Mouse (Mus musculus) adrenal gland, adult 8-10 months (tissue): ENCODE measurements around the gene Laptm5. TPM values are rescaled to one million over a fixed set of nuclear protein-coding genes. Genes with fewer than 3 reads are reported as not detected.

ENCODE experiments used
- DNase-seq: peaks from one replicate; pipeline ENCODE4 v3.0.0; 2022
- total RNA-seq, 4 experiments: library from RNA; stranded (reverse); gene quantifications; 2 replicates each; pipeline ENCODE4 v1.2.4; 2022

The Laptm5 gene
- total RNA-seq, 4 experiments from 2014 or later, result 21.1 to 57.8 (median 37.6) TPM

DNA sequence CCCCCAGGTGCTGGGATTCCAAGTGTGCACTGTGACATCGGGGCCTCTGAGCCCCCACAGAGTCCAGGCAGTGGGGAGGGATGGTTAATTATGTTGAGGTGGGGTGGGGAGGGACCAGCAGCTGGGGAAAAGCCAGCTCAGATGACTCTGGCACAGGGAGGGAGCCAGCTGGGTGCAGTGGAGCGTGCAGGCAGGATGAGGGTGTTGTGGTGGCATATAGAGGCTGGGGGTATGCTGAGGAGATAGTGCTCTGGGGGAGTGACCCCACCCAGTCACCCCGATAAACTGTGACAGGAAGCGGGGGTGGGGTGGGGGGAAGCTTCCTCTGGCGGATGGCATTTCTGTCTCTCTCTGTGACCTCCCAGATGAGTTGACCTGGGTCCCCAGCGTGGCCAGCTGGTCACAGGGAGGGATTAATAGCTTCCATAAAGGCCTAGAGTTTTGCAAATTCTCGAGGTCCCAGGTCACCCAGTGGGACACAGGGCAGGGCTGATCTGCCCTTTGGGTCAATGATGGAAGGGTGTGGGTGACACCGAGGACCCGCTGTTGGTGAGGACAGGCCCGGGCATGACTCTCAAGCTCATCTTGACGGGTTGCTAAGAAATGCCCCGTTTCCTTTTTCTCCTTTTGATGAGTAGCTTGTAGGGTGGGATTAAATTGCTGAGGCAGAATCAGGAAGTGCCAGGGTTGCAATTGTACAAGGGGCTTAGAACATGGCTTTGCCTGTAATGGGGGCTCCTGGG lies 8.2 kb downstream of the Laptm5 start:
- no peak for DNase-seq

- DNase-seq, result no peak
Observed at GRCm38 (mm10) chr4:130921986-130922385, 9.1 kb downstream of the Laptm5 start.

DNA sequence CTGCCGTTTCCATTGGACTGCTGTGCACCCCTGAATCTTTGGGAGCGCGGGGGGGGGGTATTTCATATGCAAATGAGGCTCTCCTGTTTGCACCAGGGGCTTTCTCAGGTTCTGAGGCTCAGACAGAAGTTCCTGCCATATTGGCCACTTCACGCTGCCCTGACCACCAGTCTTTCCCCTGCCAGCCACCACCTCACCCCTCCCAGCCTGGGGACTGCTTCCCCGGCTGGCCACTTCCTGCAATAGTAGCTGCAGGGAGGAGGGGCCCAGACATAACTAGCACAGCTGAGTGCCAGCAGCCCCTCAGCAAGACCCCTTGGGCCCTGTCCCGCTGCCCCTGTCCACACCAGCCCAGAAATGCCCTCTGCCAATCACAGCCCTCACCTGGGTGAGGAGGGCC lies 13.3 kb downstream of the Laptm5 start:
- no peak for DNase-seq

DNA sequence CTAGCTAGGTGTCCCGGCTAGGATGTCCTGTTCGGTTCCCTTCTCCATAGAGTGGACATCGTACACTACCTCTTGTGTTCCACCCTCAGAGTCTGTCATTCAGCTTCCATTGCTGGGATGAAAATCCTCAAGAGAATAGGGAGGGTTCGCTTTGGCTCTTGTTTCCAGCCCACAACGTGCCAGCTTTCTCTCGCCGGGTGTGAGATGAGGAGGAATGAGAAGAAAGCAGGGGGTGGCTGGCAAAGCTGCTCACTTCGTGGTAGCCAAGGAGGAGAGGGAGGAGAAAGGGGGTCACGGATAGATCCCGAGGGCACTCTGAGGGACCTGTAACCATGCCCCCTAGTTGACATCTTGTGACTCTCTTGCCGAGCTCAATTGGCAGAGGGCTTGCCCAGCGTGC lies 14.9 kb downstream of the Laptm5 start:
- DNase-seq, result no peak

DNA sequence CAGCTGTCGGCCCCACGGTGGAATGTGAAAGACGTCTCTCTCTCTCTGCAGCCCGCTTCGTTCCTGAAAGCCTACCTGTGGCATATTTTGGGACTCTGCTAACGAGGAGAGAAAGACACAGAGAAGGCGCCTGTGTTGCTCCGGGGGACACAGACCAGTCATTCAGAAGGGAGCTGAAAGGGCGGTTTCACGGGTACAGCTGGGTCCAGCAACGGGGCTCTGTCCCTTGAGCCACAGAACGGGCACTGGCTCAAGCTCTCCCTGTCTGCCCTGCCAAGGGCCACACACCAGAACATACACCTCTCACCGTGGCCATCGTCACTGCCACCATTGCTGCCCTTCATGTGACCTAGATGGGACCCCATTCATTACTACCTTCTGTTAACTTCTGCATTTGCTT lies 29.7 kb downstream of the Laptm5 start:
- DNase-seq, result no peak

DNA sequence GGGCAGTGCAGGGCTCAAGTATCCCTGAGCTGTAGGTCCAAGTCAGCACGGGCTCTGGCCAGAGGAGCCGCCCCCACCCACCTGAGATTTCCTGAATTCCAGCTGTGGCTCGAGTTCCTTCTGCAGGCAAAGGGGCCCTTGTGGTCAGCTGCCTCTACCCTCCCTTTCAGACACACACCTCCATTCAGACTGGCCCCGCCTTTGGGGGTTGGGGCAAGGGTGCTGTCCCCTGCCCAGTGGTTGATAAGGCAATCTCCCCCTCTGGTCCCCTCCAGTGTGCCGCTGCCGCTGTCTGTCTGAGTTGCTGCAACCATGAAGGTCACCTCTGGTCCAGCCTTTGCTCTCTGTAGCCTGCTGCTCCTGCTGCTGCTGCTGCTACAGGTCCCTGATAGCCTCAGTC lies 31.2 kb downstream of the Laptm5 start, which contains the start of gene Matn1:
TSS of gene Matn1 (plus strand) at position 274 of the 400 bp plus-strand sequence.
- DNase-seq, result no peak

DNA sequence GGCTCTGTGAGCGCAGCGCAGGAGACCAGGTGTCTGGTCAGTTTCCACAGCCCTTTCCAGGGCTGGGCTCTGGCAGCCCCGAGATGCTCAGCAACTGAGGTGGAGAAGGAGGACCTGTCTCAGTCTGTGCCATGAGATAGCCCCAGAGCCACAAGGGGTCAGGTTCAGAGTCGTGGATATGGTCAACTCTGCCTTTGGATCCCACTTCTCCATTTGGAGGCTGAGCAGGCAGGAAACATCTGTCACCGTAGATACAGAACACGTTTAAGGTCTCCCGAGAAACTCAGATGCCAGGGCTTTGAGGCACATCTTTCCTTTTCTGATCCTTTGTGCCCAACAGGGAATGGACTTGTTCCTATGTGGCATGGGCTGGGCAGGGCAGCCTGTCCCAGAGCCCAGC lies 31.9 kb downstream of the Laptm5 start:
- DNase-seq, result no peak

DNA sequence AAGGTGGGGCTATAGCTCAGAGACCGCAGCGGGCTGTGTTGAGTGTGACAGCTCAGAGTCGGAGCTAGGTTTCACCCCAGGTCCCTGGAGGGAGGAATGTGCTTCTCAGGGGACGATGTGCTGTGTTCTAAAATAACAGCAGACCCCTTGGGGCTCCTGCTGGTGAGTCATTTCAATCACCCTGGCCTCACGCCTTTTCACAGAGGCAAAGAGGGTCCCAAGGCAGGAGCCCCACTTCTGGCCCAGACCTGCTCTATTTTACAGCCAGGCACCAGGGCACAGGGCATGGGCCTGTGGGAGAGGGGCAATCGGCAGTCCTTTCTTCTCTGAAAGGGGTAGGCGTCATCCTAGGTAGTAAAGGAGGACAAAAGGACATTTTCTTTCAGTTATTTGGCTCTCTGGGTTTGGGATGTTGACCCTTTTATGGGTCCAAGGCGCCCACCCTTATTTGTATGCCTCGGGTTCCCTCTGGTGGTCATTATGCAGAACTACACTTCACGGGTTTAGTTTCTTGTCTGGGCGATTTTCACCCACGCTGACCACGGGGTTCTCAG lies 34.2 kb downstream of the Laptm5 start:
- no peak for DNase-seq

DNA sequence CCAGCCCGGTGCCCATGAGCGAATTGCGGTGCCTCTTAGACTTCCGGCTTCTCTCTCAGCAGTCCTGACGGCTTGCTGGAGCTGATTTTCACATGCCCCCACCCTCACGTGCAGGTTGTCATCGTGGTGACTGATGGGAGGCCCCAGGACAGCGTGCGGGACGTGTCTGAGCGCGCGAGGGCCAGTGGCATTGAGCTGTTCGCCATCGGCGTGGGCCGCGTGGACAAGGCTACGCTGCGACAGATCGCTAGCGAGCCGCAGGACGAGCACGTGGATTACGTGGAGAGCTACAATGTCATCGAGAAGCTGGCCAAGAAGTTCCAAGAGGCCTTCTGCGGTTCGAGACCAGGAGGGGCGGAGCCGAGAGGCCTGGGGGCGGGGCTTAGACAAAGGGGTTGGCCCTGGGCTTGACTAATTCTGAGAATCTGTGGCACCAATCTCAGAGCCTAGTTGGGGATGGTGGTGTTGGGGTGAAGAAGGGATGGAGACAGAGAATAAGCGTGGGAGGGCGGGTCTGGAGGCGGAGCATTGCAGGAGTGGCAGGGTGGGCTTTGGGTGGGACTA lies 37.0 kb downstream of the Laptm5 start:
- no peak for DNase-seq

GRCm38 (mm10) chr4:130952531-130952930 lies 39.6 kb downstream of the Laptm5 start:
- no peak for DNase-seq

- DNase-seq, result no peak
Observed at GRCm38 (mm10) chr4:130957156-130957555, 44.2 kb downstream of the Laptm5 start.

DNA sequence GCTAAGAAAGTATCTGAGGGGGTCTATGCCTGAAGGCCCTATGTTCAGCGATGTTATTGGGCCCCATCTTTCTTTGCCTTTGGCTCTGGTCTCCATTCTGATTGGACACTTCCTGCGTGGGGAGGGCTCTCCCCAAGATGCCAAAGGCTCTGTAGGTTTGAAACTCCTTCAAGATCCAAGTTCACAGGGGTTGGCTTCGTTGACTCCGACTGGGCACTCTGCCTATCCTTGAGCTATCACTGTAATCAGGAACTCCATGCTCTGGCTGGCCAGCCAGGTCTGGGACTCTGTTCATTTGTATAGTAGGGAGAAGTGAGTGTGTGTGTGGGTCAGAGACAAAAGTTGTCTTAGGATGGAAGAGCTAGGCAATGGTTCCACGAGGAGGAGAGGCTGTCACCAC lies 45.9 kb downstream of the Laptm5 start:
- DNase-seq, result no peak

- no peak for DNase-seq
Observed at GRCm38 (mm10) chr4:130959678-130960077, 46.8 kb downstream of the Laptm5 start.

DNA sequence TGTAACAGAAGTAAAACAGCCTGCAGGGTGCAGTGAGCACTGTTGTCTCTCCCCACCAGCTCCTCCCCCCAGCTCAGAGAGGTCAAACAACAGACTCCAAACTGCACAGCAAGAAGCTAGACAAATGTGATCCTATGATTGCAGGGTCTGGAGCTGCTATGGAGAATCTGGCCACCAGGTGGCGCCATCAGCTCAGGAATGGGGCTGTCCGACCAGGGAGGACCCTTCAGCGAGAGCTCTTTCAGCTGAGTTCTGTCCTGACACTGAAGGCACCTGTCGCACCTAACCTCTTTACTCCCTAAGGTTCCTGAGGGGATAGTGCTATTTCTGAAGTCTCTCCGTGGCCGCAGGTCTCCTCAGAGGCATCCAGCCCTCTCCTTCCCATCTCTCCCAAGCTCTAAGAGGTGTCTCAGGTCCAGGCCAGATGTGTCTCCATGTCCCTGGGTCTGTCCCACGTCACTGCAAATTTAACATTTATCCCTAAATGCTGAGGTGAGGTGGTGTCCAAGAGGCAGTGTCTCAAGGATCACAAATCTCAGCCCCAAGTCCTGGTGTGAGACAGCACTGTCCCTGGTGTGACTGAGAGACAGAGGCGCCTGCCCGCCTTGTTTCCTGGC lies 47.3 kb downstream of the Laptm5 start:
- DNase-seq, result peak; percentile 59

- DNase-seq, result no peak
Observed at GRCm38 (mm10) chr4:130971278-130971677, 58.4 kb downstream of the Laptm5 start.

- DNase-seq, result peak; percentile 5
Observed at GRCm38 (mm10) chr4:130972421-130972829, 59.5 kb downstream of the Laptm5 start.

GRCm38 (mm10) chr4:130973332-130974263 lies 60.7 kb downstream of the Laptm5 start:
- DNase-seq, result no peak

DNA sequence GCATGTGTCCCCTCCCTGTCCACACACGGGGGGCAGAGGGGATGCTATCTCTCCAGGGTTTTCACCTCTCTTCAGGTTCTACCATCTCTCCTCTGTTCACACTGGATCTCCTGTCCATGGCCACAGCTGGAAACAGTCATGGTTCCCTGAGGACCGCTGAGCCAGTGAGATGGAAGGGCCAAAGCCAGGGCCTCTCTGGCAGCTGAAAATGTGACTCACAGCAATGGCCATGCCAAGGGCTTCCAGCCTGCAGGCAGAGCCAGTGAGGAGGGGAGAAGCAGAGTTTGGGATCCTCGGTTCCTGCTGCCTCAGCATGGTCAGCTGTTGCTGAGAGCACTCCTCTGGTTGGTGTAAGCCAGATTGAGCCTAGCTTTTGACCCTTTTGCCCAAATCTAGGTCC lies 66.1 kb downstream of the Laptm5 start:
- no peak for DNase-seq

DNA sequence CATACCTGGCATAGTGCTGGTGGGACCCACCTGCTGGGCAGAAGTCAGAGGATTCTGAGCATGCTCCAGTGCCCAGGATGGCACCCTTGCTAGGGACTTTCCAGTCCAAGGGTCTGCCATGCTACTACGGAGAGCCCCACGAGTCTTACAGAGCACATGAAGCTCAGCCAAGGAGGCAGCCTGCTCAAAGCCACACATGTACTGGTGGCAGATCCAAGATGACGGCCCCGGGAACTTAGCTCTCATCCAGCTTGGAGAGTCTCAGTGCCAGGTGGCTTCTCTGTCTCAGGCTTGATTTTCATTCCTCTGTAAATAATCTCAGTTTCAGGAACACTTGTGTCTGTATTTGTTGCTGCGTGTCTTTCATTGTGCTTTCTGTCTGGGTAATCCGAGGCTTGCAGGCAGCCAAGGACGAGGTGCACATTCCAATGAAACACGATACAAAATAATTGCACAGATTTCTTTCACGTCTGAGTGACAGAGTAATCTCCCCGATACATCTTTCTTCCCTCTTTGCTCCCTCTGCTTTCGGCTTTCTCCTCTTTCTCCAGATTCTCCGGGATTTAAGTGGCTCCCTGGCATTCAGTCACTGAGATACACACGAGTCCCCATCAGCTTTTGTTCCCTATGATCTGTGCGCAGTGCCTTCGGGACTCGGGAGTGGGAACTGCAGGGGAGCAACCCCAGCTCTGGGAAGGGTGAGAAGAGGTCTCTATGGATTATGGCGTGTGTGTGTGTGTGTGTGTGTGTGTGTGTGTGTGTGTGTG lies 71.7 kb downstream of the Laptm5 start:
- DNase-seq, result no peak
